Mouse (Mus musculus) megakaryocyte, embryonic 14.5 days (primary cell): Measurements from ENCODE around the gene Gm13283.

ENCODE experiments used
- FLI1 ChIP-seq: IDR thresholded peaks from 2 replicates; pipeline ENCODE4 v1.6.1; 2012; ENCODE audit warnings: low read length, inconsistent platforms, mixed read lengths
- GATA1 ChIP-seq: IDR thresholded peaks from 3 replicates; pipeline ENCODE4 v1.6.1; 2012; ENCODE audit warnings: mixed read lengths, low read length, inconsistent platforms, borderline replicate concordance

- no peak for TF ChIP-seq FLI1
- no peak for TF ChIP-seq GATA1
These were observed 32.6 kb upstream of the Gm13283 start for GRCm38 (mm10) chr4:88727324-88727723.
